Mouse (Mus musculus) thymus, postnatal 10 days (tissue): Measurements from ENCODE around the gene Ehmt2.
A peak's percentile ranks its signal among the peaks of the same experiment; 100 is the strongest.

Experiments
- DNase-seq, 2 experiments: peaks; one replicate each; pipeline ENCODE4 v3.0.0; 2021; ENCODE audit warnings: low spot score in 2 of 2

Ehmt2 gene

DNA sequence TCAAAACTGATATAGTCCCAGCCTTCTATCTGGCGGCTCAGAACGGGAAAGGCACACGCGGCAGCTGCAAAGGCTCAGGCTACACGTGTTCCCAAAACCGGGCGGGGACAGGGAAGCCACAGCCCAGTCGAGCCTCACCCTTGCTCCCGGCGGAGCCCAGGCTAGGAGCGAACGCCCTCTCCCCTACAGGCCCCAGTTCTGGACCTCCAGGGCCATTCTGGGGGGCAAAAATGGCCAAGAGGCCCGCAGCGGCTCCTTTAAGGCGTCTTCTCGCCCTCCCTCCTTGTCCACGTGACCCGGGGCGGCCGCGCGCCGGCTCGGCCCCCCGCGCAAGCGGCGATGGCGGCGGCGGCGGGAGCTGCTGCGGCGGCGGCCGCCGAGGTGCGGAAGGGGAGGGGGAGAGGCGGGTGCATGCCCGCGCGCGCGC, at the start of gene Ehmt2, which contains the start of gene C2:
Gene Ehmt2 (plus strand): TSS at position 310 of the 427 bp plus-strand sequence.
Gene C2 (minus strand): TSS at position 106 of the 427 bp plus-strand sequence.
- DNase-seq = peak; percentile 68 to 75

DNA sequence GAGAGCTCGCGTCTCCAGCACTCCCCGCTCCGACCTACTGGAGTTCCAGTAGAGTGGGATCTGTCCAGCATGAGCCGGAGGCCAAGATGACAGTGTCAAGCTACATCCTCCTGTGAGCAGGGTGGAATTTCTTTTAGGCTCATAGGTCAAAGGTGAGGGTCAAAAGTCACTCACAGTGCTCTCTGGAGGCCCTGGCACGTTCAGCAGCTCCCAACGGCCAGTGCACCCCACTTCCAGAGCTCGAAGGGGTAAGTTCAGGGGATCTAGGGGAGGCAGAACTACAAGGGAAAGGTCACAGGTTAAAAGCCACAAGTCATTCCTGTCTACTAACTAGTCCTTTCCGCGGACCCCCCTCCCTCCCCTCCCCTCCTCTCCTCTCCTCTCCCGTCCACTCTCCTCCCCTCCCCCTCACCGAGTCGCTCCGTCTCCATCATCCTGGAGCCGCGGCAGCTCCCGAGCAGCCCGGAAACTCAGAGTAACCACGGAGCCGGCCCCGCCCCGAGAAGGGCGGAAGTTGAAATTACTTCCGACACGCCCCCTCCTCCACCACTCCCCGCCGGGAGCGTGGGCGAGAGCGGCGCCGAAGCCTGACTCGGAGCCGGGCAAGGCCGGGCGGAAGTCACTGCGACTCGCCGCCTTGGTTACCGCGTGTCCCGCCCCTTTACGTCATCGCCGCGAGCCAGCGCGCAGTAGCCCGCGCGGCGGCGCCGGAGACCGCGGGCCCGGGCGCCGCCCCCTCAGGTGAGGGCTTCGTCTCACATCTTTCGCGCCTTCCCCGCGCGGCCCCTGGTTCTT, 48.4 kb upstream of the Ehmt2 start, which contains the start of the genes Skiv2l and Nelfe:
Gene Skiv2l (minus strand): TSS at position 489 of the 795 bp plus-strand sequence.
Gene Nelfe (plus strand): TSS at position 670 of the 795 bp plus-strand sequence.
- DNase-seq = peak; percentile 97 to 98

DNA sequence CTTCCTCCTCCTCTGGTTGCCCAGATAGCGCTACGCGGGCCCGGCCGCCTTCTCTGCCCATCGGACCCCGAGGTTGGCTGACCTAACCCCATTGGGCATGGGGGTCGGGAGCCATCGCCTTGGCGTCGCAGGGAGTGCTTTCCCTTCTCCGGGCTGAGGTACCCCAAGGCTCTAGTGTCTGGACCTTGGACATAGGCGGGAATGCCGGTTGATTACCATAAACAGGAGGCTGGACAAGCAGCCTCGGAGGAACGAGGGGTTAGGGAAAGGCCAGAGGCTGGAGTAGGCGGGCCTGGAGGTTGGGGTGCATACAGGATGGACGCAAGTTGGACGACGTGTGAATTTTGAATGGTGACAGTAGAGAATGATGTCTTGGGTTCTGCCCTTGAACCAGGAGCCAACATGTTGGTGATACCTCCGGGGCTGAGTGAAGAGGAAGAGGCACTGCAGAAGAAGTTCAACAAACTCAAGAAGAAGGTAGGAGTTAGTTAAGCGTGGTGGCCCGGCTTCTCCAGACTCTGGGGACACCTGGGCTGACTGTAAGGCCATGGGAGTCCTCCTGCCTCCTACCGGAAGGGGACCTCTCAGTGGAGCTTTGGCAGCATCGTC, 47.6 kb upstream of the Ehmt2 start:
- DNase-seq = no peak

DNA sequence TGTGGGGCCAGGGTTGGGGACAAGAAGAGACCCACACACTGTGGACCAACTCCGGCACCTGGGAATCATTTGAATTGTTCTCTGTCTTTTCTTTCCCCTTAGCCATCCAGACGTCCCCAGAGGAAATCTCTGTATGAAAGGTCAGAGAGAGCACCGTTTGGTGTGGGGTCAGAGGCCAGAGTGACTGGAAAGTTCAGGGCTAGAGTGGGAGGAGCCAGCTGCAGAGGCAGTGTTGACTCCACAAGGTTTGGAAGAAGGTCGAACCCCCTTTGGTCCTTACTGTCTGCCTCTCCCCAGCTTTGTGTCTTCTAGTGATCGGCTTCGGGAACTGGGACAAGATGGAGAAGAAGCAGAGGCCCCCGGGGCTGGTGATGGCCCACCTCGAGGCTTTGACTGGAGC, 44.8 kb upstream of the Ehmt2 start:
- no peak for DNase-seq

DNA sequence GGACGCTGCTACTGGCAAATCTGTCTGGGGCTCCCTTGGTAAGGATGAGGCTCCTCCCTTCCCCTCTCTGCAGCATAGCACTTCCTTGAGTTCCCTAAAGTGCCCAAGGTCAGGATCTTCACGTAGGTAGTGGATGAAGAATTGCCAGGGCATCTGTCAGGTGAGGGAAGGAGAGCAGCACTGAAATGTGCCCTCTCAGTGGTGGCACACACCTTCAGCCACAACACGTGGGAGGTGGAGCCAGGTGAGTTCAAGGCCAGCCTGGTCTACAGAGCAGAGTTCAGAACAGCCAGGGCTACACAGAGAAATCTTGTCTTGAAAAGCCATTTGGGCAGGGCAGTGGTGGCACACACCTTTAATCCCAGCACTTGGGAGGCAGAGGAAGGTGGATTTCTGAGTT, 43.5 kb upstream of the Ehmt2 start:
- DNase-seq = no peak

DNA sequence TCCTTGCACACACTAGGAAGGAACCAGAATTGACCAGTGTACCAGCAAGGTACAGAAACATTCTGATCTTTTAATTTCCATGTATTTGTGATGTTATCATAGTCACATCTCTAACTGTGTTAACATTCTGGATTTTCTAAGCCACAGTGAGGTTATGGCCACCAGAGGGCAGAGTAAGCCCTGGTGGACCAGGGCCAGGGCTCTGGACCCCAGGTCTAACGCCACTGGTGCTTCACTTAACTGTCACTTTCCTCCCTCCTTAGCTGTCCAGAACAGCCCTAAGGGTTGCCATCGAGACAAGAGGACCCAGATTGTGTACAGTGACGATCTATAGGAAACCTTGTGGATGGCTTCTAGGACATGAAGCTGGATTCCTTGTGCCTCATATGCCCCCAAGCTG, 42.4 kb upstream of the Ehmt2 start:
- DNase-seq = peak in 1 of 2 experiments; percentile 48

DNA sequence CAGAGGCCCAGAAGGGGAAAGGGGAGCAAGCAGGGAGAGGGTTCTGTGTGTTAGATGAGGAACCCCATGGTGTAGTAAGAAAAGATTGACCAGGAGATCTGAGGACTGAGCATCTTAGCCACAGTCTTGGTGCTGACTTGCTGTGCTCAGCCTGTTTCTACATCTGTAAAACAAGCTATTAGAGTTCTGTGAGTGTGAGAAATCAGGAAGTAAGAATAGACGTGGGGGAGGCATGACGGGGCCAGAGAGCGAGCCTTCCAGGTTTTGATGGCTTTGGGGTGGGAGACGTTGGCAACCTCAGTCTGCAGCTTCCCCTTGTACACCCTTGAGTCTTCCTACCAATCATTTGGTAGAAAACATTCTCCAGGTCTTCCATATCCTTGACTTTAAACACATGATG, 39.6 kb upstream of the Ehmt2 start:
- no peak for DNase-seq

DNA sequence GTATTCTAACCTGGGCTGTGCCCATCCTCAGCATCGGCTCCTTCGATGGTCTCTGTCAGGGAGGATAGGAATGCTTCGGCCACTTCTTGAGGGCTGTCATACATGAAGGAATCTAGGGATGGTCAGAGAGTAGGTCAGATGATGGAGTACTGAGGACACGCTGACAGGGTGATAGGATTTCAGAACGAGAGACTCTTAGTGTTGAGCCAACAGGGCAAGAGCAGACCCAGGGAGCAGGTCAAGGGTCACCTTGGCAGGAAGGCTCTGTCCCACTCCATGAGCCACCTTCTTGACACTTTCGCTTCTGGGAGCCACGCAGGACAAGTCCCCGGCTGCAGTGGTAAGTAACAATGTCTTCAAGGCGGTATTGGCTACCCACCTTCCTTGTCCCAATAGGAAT, 37.8 kb upstream of the Ehmt2 start:
- DNase-seq = no peak

DNA sequence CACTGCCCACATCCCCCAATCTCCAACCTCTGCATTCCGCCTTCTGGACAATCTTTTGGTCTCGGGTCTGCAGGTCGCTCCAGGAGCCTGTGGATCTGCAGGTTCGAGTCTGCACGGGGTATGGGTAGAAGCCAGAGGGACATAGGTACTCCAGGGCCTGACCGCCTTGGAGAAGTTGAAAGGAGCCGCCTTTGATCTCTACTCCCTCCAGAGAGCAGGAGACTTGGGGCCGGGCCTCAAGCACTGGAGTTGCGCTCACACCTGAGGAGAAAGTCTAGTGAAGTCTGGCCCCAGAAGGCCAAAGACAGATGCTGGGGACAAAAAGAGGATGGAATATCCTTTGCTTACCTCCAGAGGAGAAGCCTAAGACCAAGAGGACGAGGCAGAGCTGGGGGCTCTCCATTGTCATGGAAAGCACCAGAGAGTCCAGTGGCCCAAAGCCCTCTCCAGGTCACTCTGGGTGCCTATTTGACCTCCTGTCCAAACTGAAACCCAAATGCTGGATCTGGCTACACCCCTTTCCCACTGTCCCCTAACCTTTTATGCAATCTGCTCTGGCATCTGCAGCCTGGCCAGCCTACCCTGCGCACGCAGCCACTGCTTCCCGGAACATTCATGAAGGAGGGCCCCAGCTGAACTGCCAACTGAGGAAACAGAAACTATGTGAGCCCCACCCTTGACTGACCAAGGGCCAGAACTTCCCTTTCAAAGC, 36.4 kb upstream of the Ehmt2 start:
- DNase-seq = no peak

DNA sequence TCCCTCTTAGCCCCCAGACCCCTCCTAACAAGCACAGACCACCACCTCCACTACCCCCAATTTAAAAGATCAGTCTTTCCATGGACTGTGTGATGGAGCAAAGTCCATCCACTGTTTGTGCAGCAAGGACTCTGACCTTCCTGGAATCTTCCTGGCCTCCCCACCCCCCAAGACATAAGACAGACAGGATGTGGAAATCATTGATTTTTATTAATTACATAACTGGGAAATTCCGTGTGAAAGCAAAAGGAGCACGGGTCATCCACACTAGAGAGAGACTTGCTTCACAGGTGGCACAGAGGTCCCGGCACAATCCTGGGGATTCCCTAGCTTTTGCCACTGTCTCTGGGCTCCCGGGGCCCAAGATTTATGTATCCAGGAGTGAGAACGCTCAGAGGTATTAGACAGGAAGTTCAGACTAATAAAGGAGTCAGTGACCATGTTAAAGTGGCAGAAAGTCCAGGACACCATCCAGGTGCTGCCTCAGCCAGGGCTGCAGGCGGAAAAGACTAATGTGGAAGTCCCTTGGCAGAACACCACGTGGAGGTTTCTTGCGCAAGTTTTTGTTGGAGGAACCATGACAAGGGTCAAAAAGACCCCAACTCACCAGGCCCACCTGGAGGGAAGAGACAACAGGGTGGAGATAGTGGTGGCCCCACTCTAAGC, 35.7 kb upstream of the Ehmt2 start, which contains the start of gene Cfb:
Gene Cfb (minus strand): TSS at position 103 of the 666 bp plus-strand sequence.
- DNase-seq = no peak

DNA sequence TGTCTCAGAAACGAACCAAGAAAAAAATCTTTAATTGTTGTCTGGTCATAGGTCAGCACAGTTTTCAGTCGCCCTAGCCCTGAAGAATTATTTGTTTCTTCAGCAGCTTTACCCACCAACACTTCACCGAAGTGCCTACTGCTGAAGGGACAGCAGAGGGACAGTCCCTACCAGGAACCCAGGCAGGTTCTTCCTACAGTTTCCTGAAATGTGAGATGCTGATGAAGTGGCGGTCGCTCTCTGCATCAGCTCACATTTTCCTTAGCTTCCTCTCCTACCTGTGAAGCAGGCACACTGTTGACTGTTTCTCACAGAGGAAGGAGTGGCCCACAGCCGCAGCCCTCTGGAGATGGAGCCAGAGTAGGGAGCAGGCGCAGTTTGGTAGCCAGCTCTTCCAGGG, 32.3 kb upstream of the Ehmt2 start:
- no peak for DNase-seq

DNA sequence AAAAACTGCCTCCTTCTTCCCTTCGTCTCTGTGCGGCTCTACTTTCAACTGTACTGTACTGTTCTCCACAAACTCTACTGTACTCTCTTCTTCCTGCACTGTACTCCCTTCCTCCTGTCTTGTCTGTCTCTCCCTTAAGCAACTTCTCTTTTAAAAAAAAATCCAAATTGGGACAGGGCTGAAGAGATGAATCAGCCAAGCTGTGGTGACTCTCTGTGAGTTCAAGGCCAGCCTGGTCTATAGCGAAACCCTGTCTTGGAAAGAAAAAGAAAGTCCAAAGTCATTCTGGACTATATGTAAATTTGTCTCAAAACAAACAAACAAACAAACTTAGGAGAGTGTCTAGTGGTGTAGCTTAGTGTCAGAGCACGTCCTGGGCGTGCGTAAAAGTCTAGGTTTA, 23.9 kb upstream of the Ehmt2 start:
- no peak for DNase-seq

DNA sequence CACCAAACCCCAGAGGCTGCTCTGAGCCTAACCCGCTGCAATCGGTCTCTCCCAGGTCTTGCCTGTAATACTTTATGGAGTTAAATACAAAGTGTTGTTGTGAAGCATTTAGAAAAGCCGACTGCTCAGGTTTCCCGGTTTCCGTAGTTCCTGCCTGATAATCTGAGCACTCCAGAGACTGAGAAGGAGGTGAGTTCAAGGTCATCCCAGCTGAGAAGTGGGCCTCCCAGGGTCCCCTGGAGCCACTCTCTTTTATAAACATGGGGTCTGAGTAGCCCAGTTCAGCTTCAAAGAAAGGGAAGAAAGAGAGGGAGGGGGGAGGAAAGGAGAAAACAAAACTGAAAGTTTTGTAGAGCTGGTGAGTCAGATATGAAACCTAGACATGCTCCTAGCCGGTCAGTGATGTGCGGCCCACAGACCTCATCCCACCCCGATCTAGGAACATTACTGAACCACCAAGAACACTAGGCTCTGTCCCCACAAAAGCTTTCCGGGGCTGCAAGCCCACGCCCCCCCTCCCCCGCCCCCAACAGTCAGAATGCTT, 18.9 kb upstream of the Ehmt2 start, which contains the start of gene Zbtb12:
Gene Zbtb12 (plus strand): TSS at position 148 of the 544 bp plus-strand sequence.
- no peak for DNase-seq

DNA sequence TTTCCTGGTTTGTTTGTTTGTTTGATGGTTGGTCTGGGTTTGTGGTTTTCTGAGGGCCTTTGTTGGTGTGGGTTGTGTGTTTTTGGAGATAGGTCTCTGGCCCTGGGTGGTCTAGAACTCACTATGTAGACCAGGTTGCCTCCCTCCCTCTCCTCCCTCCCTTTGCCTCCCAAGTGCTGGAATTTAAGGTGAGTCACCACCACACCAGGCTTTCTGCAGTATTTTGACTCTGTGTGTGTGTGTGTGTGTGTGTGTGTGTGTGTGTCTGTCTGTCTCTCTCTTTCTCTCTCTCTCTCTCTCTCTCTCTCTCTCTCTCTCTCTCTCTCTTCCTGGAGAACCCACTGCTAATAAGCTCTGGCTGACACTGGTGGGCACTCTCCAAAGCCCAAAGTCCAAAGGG, 17.1 kb upstream of the Ehmt2 start:
- DNase-seq = no peak

DNA sequence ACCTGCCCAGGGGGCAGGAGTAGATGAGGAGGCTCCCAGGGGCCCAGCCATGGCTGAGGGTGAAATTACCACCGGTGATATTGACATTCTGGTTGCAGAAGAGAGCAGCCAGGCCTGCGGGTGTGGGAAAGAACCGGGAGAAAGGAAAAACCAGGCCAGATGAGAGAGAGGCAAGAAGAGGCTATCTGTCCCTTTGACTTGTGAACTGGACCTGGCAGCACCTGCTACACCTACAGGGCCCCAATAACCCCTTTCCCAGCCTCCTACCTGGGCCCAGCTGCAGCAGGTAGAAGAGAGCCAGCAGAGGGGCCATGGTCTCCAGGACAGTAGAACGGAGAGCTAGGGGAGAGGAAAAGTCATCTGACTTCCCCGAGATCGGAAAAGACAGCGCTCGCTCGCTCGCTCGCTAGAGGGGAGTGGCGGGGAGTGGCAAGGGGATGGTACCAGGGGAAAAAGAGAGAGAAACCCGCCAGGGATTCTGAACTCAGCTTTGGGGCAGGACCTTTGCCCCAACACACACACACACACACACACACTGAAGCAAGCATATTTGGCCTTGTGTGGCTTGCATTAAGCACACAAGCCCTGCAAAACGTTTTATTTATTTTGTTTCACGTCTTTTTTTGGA, 16.5 kb upstream of the Ehmt2 start, which contains the start of gene Gm20547:
Gene Gm20547 (minus strand): TSS at position 360 of the 628 bp plus-strand sequence.
- no peak for DNase-seq

DNA sequence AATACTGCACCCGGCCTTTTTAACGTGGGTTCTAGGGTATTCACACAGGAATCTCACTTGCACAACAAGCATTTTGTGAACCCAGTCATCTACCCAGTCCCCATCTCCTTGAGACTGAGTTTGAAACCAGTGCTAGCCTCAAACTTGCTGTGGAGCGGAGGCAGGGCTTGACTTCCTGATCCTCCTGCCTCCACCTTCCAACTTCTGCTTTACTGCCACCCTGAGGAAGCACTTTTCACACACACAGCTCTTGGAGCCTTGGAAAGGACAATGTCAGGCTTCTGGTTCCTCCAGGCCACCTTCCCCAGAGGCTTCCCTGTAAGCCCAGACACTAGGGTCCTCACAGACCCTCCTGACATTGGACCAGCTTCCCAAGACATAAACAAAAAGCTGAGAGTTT, 14.9 kb upstream of the Ehmt2 start:
- no peak for DNase-seq

DNA sequence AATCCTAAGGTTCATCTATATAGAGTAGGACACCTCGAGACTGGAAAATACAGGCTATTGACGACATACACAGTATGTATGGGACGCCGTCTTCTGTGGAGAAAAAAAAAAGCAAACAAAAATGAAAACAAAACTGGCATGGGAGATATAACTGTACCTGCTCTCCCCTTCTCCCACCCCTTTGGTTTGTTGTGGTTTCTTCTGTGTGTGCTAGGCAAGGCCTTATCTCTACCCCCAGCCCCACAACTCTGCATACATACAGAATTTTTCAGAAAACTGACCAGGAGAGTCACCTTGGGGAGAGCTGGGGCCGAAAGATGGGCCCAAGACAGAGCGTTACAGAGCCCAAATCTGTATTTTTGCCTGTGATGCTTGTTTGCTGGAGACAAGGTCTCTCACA, 13.6 kb upstream of the Ehmt2 start:
- DNase-seq = no peak

DNA sequence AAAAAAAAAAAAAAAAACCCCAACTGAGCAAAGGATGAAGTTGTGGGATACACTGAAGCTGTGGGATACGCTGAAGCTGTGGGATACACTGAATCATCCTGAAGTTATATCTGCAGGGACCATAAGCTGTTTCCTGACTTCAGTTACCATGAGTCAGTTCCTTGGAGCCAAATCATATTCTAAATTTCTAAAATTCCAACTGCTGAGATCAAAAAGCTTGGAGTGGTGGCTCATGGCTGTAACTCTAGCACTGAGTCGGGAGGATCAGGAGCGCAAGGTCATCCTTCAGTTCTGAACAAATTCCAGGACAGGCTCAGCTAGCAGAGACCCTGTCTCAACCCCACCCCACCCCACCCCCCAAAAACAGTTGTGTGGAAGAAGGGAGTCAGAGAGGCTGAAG, 12.7 kb upstream of the Ehmt2 start:
- no peak for DNase-seq

DNA sequence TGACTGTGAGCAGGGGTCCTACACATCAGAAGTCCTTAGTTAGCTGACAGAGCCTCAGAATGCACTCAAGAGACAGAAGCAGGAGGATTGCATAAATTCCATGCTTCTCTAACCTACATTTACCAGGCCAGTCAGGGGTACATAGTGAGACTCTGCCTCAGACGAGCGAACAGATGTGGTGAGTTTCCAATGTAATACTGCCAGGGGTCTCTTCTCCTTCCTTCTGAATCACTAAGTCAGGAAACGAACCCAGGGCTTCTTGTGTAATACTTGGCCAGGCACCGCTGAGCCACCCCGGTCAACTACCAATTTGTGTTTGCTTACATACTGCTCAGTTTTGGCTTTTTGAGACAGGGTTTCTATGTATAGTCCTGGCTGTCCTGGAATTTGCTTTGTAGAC, 10.3 kb upstream of the Ehmt2 start:
- no peak for DNase-seq

DNA sequence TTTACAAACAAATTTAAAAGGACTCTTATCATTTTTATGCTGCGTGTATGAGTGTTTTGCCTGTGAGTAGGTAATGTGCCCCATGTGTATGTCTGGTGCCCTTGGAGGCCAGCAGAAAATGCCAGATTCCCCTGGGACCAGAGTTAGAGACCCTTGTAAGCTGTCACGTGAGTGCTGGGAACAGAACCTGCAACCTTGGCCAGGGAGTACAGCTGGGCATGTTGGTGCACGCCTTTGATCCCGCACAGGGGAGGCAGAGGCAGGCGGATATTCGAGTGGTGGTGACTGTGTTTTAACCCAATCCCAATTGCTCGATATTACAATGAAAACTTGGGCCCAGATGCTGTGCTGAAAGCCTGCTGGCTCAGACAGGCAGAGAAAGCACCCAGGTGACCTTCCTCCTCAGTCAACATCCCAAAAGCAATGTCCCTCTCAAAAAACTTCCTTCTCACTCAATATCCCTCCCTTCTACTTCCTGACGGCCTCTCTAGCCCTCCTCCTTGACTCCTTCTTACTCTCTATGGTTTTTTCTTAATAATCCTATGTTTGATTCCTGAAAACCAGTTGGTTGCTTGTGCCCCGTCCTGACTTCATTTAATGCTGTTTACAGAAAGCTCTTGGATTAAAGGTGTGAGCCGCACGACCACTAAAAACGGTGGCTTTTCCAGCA, 8.1 kb upstream of the Ehmt2 start:
- DNase-seq = no peak
